Mouse (Mus musculus): ENCODE measurements around the gene Pde3a.

GRCm38 (mm10) chr6:141271133-141271532, 22.1 kb downstream of the Pde3a start:
- no peak for TF ChIP-seq POLR2A (IDR thresholded peaks at IDR 0.05; ENCODE audit: control insufficient read depth, low read depth, low read length)
- no peak for TF ChIP-seq CTCF (IDR thresholded peaks at IDR 0.05; ENCODE audit: control insufficient read depth, insufficient read depth, insufficient replicate concordance, low read depth, low read length)

Data from testis, adult 2 months (tissue).